Mouse (Mus musculus) liver (tissue): Measurements from ENCODE around the gene A130010J15Rik.

ENCODE experiments used
- DNase-seq: peaks from one replicate; pipeline ENCODE4 v3.0.0-alpha.2; 2020; ENCODE audit warnings: mixed read lengths

Gene A130010J15Rik

GRCm38 (mm10) chr1:193167746-193168145 is at the start of gene A130010J15Rik:
Gene A130010J15Rik, plus strand, starts transcription at chr1:193168046.
- DNase-seq: no peak

- DNase-seq: no peak
Measured at GRCm38 (mm10) chr1:193122793-193123192, 45.1 kb upstream of the A130010J15Rik start.

GRCm38 (mm10) chr1:193123290-193123689 is 44.6 kb upstream of the A130010J15Rik start:
- DNase-seq: no peak

- peak; percentile 13 for DNase-seq
Measured at GRCm38 (mm10) chr1:193125835-193126234, 42.0 kb upstream of the A130010J15Rik start.

- no peak for DNase-seq
Measured at GRCm38 (mm10) chr1:193128055-193128454, 39.8 kb upstream of the A130010J15Rik start.

- no peak for DNase-seq
Measured at GRCm38 (mm10) chr1:193129321-193129720, 38.5 kb upstream of the A130010J15Rik start.

- DNase-seq: peak; percentile 100
Measured at GRCm38 (mm10) chr1:193129786-193130455, 37.9 kb upstream of the A130010J15Rik start, which contains the start of gene Diexf. Gene Diexf, minus strand, starts transcription at chr1:193130272.

GRCm38 (mm10) chr1:193130456-193130825 is 37.4 kb upstream of the A130010J15Rik start:
- DNase-seq: no peak

- no peak for DNase-seq
Measured at GRCm38 (mm10) chr1:193130839-193131238, 37.0 kb upstream of the A130010J15Rik start.

GRCm38 (mm10) chr1:193131311-193131948 is 36.4 kb upstream of the A130010J15Rik start:
- DNase-seq: no peak

- DNase-seq: no peak
Measured at GRCm38 (mm10) chr1:193132385-193132784, 35.5 kb upstream of the A130010J15Rik start.

- DNase-seq: peak; percentile 26
Measured at GRCm38 (mm10) chr1:193133726-193134125, 34.1 kb upstream of the A130010J15Rik start.

- no peak for DNase-seq
Measured at GRCm38 (mm10) chr1:193138087-193138486, 29.8 kb upstream of the A130010J15Rik start.

- no peak for DNase-seq
Measured at GRCm38 (mm10) chr1:193138669-193139068, 29.2 kb upstream of the A130010J15Rik start.

- no peak for DNase-seq
Measured at GRCm38 (mm10) chr1:193141118-193141517, 26.7 kb upstream of the A130010J15Rik start.

GRCm38 (mm10) chr1:193142517-193143062 is 25.3 kb upstream of the A130010J15Rik start:
- no peak for DNase-seq

- no peak for DNase-seq
Measured at GRCm38 (mm10) chr1:193144516-193144915, 23.3 kb upstream of the A130010J15Rik start.

GRCm38 (mm10) chr1:193145101-193145500 is 22.7 kb upstream of the A130010J15Rik start:
- DNase-seq: no peak

GRCm38 (mm10) chr1:193146416-193146815 is 21.4 kb upstream of the A130010J15Rik start:
- no peak for DNase-seq

GRCm38 (mm10) chr1:193149231-193149630 is 18.6 kb upstream of the A130010J15Rik start:
- no peak for DNase-seq

- DNase-seq: no peak
Measured at GRCm38 (mm10) chr1:193151134-193151533, 16.7 kb upstream of the A130010J15Rik start.

GRCm38 (mm10) chr1:193152872-193153271 is 15.0 kb upstream of the A130010J15Rik start, which contains the start of gene Irf6:
Gene Irf6, plus strand, starts transcription at chr1:193153111.
- DNase-seq: peak; percentile 75

- DNase-seq: no peak
Measured at GRCm38 (mm10) chr1:193153561-193153960, 14.3 kb upstream of the A130010J15Rik start.
